Comparison of ENCODE assay signal across 17 mouse cellular contexts in the genomic region with DNA sequence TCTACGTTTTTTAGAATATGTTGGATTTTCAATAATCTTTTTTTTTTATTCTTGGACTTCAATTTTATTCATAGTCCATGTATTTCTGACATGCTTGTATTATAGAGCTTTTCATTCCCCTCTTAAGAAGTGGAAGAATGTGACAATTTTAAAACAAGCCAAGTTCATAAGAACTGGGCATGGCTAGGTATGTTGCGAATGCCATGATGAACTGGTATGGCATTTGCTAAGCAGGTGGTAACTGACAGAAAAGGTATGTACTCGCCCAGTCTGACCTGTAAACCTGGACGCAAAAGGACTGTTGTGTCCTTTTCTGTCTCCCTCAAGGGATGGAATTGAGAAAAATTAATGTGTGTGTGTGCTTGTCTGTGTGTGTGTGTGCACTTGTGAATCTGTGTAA.
DNase-seq lines count a peak whose midpoint lies in the region; ATAC-seq and TF ChIP-seq lines count a peak whose summit lies in the region.
"Had no signal": no experiment of that assay in that cellular context is flagged by ENCODE, and none has a peak within 500 bp of the region (broad histone marks: within the 10 kb centered on the region; RNA-seq: fewer than 3 reads in every experiment).

No protein-coding gene starts in this region.

- no peak for TF ChIP-seq CTCF in intestine, postnatal 0 days (IDR thresholded peaks at IDR 0.05; ENCODE audit: low read depth)
- TF ChIP-seq CTCF in lung, postnatal 0 days (IDR thresholded peaks at IDR 0.05) = no peak

- 95% methylated on average over 4 of the region's 4 CpGs for WGBS in intestine, embryonic 14.5 days
- WGBS in intestine, postnatal 0 days = 96% methylated on average over 4 of the region's 4 CpGs
- WGBS in lung, postnatal 0 days = 83% methylated on average over 4 of the region's 4 CpGs

- TF ChIP-seq EP300 in lung, postnatal 0 days (IDR thresholded peaks at IDR 0.05) = peak; percentile 86

- peaks cover 7% of the 10 kb centered on the region for H3K4me1 ChIP-seq in intestine, embryonic 14.5 days (replicated peaks; ENCODE audit: control insufficient read depth, insufficient read depth, low read length)
- no peaks in the 10 kb centered on the region for H3K4me1 ChIP-seq in intestine, postnatal 0 days (replicated peaks; ENCODE audit: control insufficient read depth, insufficient read depth, low read length)
- no peaks in the 10 kb centered on the region for H3K4me1 ChIP-seq in lung, postnatal 0 days (ENCODE audit: insufficient read depth, low read depth, low read length)

- no peaks in the 10 kb centered on the region for H3K9me3 ChIP-seq in intestine, embryonic 14.5 days (ENCODE audit: control insufficient read depth, low read length)
- no peaks in the 10 kb centered on the region for H3K9me3 ChIP-seq in intestine, postnatal 0 days (ENCODE audit: control insufficient read depth)
- H3K9me3 ChIP-seq in lung, postnatal 0 days (ENCODE audit: low read length) = no peaks in the 10 kb centered on the region

- H3K27ac ChIP-seq in intestine, embryonic 14.5 days (ENCODE audit: low read depth) = no peak overlapping the region
- no peak overlapping the region for H3K27ac ChIP-seq in intestine, postnatal 0 days (ENCODE audit: low read depth, low read length)
- no peak overlapping the region for H3K27ac ChIP-seq in lung, postnatal 0 days (ENCODE audit: low read length)

- H3K27me3 ChIP-seq in intestine, embryonic 14.5 days (replicated peaks; ENCODE audit: control insufficient read depth, insufficient read depth, low read length) = no peaks in the 10 kb centered on the region
- no peaks in the 10 kb centered on the region for H3K27me3 ChIP-seq in intestine, postnatal 0 days (replicated peaks; ENCODE audit: control insufficient read depth, insufficient read depth, low read length)
- H3K27me3 ChIP-seq in lung, postnatal 0 days (replicated peaks; ENCODE audit: insufficient read depth, low read length) = no peaks in the 10 kb centered on the region
- H3K27me3 ChIP-seq: CH12.LX, Patski had no signal

- H3K36me3 ChIP-seq in intestine, embryonic 14.5 days (ENCODE audit: control insufficient read depth, insufficient read depth, low read length) = no peaks in the 10 kb centered on the region
- H3K36me3 ChIP-seq in intestine, postnatal 0 days (ENCODE audit: control insufficient read depth, insufficient read depth) = no peaks in the 10 kb centered on the region
- no peaks in the 10 kb centered on the region for H3K36me3 ChIP-seq in lung, postnatal 0 days (ENCODE audit: insufficient read depth, low read length)

- no peak overlapping the region for H3K4me2 ChIP-seq in intestine, embryonic 14.5 days (ENCODE audit: low read length)
- H3K4me2 ChIP-seq in intestine, postnatal 0 days (replicated peaks; ENCODE audit: low read depth) = no peak overlapping the region
- H3K4me2 ChIP-seq in lung, postnatal 0 days (replicated peaks; ENCODE audit: low read depth, low read length) = no peak overlapping the region

- no peak for ATAC-seq in intestine, embryonic 14.5 days (replicated peaks; ENCODE audit: low FRiP score, low TSS enrichment, low read depth)
- no peak for ATAC-seq in intestine, postnatal 0 days
- ATAC-seq in lung, postnatal 0 days = peak; percentile 71
- ATAC-seq: activated CD4-positive, CD25-positive, alpha-beta regulatory T cell, adult 4 months; CD4-positive, CD25-positive, alpha-beta regulatory T cell, adult 4 months; Patski had no signal

- H3K9ac ChIP-seq in intestine, embryonic 14.5 days (ENCODE audit: low read length) = no peak overlapping the region
- no peak overlapping the region for H3K9ac ChIP-seq in intestine, postnatal 0 days (ENCODE audit: low read depth, low read length)
- no peak overlapping the region for H3K9ac ChIP-seq in lung, postnatal 0 days (replicated peaks; ENCODE audit: low read depth)

- no peak overlapping the region for H3K4me3 ChIP-seq in intestine, embryonic 14.5 days (ENCODE audit: low read depth, low read length)
- H3K4me3 ChIP-seq in intestine, postnatal 0 days (ENCODE audit: low read depth, low read length) = no peak overlapping the region
- H3K4me3 ChIP-seq in lung, postnatal 0 days (ENCODE audit: low read depth, low read length) = no peak overlapping the region

- DNase-seq in intestine, embryonic 14.5 days (ENCODE audit: low spot score) = peak; percentile 21
- DNase-seq in lung, postnatal 0 days (ENCODE audit: low spot score) = peak; percentile 25
- DNase-seq in lung, postnatal 4 days = no peak
- DNase-seq: adrenal gland, adult 2 months; adrenal gland, adult 8-10 months; adrenal gland, postnatal 10 days; adrenal gland, postnatal 14 days; adrenal gland, postnatal 25 days; B cell, adult 2 months; cerebellum, adult 11 months; cerebellum, adult 11-12 months; cerebellum, adult 18-20 months had no signal

Comparison
In these comparisons a context has a peak if more than half of its experiments do, and no peak if none do; other contexts are left out.
1. DNase-seq: peak in intestine, embryonic 14.5 days (single experiment) and lung, postnatal 0 days (single experiment); none in lung, postnatal 4 days (0 of 2).